9 mouse cellular contexts compared by ENCODE assay signal in genomic region chr5:62483521-62483920, GRCm38 (mm10).
DNase-seq lines count a peak whose midpoint lies in the region; TF ChIP-seq lines count a peak whose summit lies in the region.
"Had no signal": no experiment of that assay in that cellular context is flagged by ENCODE, and none has a peak within 500 bp of the region (broad histone marks: within the 10 kb centered on the region; RNA-seq: fewer than 3 reads in every experiment).

No protein-coding gene starts in this region.

- no peaks in the 10 kb centered on the region for H3K79me2 ChIP-seq in heart, adult 2 months (replicated peaks; ENCODE audit: control insufficient read depth, insufficient read depth, low read length)

- no peak for TF ChIP-seq CTCF in heart, adult 2 months (IDR thresholded peaks at IDR 0.05)

- TF ChIP-seq EP300 in heart, adult 2 months (IDR thresholded peaks at IDR 0.05; ENCODE audit: insufficient read depth, low read depth, low read length) = no peak

- no peak for TF ChIP-seq POLR2A in heart, adult 2 months (IDR thresholded peaks at IDR 0.05; ENCODE audit: insufficient read depth, low read depth, low read length)

- no peak overlapping the region for H3K4me3 ChIP-seq in heart, embryonic 10.5 days
- H3K4me3 ChIP-seq in heart, adult 2 months = no peak overlapping the region
- H3K4me3 ChIP-seq in embryonic facial prominence, embryonic 10.5 days = no peak overlapping the region

- H3K9ac ChIP-seq in heart, adult 2 months (ENCODE audit: low read depth, low read length) = no peak overlapping the region
- H3K9ac ChIP-seq: liver, embryonic 14.5 days had no signal

- H3K9me3 ChIP-seq in heart, embryonic 10.5 days = no peaks in the 10 kb centered on the region
- no peaks in the 10 kb centered on the region for H3K9me3 ChIP-seq in embryonic facial prominence, embryonic 10.5 days

- H3K36me3 ChIP-seq in heart, embryonic 10.5 days = no peaks in the 10 kb centered on the region
- H3K36me3 ChIP-seq in heart, adult 2 months (ENCODE audit: control insufficient read depth, insufficient read depth, low read length) = no peaks in the 10 kb centered on the region
- H3K36me3 ChIP-seq in embryonic facial prominence, embryonic 10.5 days (replicated peaks) = no peaks in the 10 kb centered on the region

- 26% methylated on average over 5 of the region's 5 CpGs for WGBS in heart, embryonic 10.5 days
- 23% methylated on average over 5 of the region's 5 CpGs for WGBS in heart, adult 2 months
- WGBS in embryonic facial prominence, embryonic 10.5 days = 41% methylated on average over 5 of the region's 5 CpGs

- no peaks in the 10 kb centered on the region for H3K4me1 ChIP-seq in heart, embryonic 10.5 days
- H3K4me1 ChIP-seq in heart, adult 2 months (ENCODE audit: control insufficient read depth, insufficient read depth, low read length) = no peaks in the 10 kb centered on the region
- no peaks in the 10 kb centered on the region for H3K4me1 ChIP-seq in embryonic facial prominence, embryonic 10.5 days

- DNase-seq in heart, embryonic 10.5 days (ENCODE audit: low spot score) = peak; percentile 77
- no peak for DNase-seq in heart, adult 2 months
- peak; percentile 56 for DNase-seq in ovary, postnatal 36 days (ENCODE audit: low spot score)
- DNase-seq in ovary, adult 18-20 months (ENCODE audit: low spot score) = no peak
- DNase-seq in embryonic facial prominence, embryonic 10.5 days (ENCODE audit: low spot score) = peak; percentile 76
- DNase-seq in retina, embryonic 14.5 days (ENCODE audit: low spot score) = peak; percentile 62
- no peak for DNase-seq in left cerebral cortex, postnatal 14 days (ENCODE audit: low spot score in 2 of 2)
- DNase-seq in cerebellum, adult 18-20 months = no peak

- intact Hi-C loops in heart, adult 2 months (cut with DNase I) = no loop called here
- intact Hi-C loops in left cerebral cortex, postnatal 14 days (cut with DNase I) = no loop called here

- no peaks in the 10 kb centered on the region for H3K27me3 ChIP-seq in heart, embryonic 10.5 days (ENCODE audit: insufficient read depth, poor library complexity, severe bottlenecking)
- H3K27me3 ChIP-seq in heart, adult 2 months (ENCODE audit: control insufficient read depth, insufficient read depth, low read length) = no peaks in the 10 kb centered on the region
- no peaks in the 10 kb centered on the region for H3K27me3 ChIP-seq in embryonic facial prominence, embryonic 10.5 days (replicated peaks; ENCODE audit: low read depth, poor library complexity, severe bottlenecking)

- no peak overlapping the region for H3K27ac ChIP-seq in heart, embryonic 10.5 days
- no peak overlapping the region for H3K27ac ChIP-seq in heart, adult 2 months
- H3K27ac ChIP-seq in embryonic facial prominence, embryonic 10.5 days (replicated peaks) = no peak overlapping the region
- H3K27ac ChIP-seq: liver, embryonic 14.5 days had no signal

Comparison
In these comparisons a context has a peak if more than half of its experiments do, and no peak if none do; other contexts are left out.
1. DNase-seq: peak in heart, embryonic 10.5 days (single experiment), ovary, postnatal 36 days (single experiment), embryonic facial prominence, embryonic 10.5 days (single experiment) and retina, embryonic 14.5 days (single experiment); none in heart, adult 2 months (0 of 2), ovary, adult 18-20 months (single experiment), left cerebral cortex, postnatal 14 days (0 of 2) and cerebellum, adult 18-20 months (0 of 2).